Mouse (Mus musculus) CD4-positive, CD25-positive, alpha-beta regulatory T cell, adult 4 months (primary cell): ENCODE data around the gene 9330161L09Rik. TPM values are rescaled to one million over a fixed set of nuclear protein-coding genes. Genes with fewer than 3 reads are reported as not detected.
A peak's percentile ranks its signal among the peaks of the same experiment; 100 is the strongest.
"Not testable (repeated sequence)": the region's sequence is repeated elsewhere in the genome, so short reads cannot be mapped to it uniquely, and the experiment has no call there.

ENCODE experiments used
- ATAC-seq: one replicate; pipeline ENCODE4 v1.8.0; 2017
- polyA plus RNA-seq, 2 experiments: library from polyadenylated mRNA; unstranded; fragments of 100-300 nt; shearing (Covaris generic); gene quantifications; one replicate each; pipeline ENCODE4 v1.2.1; 2017

Gene 9330161L09Rik
- under 1 TPM in 1 of 2 experiments, not detected in 1; 0.90 TPM for polyA plus RNA-seq

GRCm38 (mm10) chr12:103407720-103408119, at the start of gene 9330161L09Rik:
TSS of gene 9330161L09Rik (minus strand) at chr12:103407820.
- ATAC-seq, result no peak

- ATAC-seq, result no peak
These were observed 49.5 kb upstream of the 9330161L09Rik start, which contains the start of gene Ifi27l2b for GRCm38 (mm10) chr12:103457140-103457539. TSS of gene Ifi27l2b (minus strand) at chr12:103457223.

- not testable (repeated sequence) for ATAC-seq
These were observed 49.1 kb upstream of the 9330161L09Rik start for GRCm38 (mm10) chr12:103456727-103457126.

GRCm38 (mm10) chr12:103453361-103453760, 45.7 kb upstream of the 9330161L09Rik start:
- ATAC-seq, result no peak

- ATAC-seq, result peak; percentile 17
These were observed 37.4 kb upstream of the 9330161L09Rik start for GRCm38 (mm10) chr12:103445060-103445459.

- ATAC-seq, result not testable (repeated sequence)
These were observed 36.6 kb upstream of the 9330161L09Rik start for GRCm38 (mm10) chr12:103444261-103444660.

- ATAC-seq, result peak; percentile 96
These were observed 35.9 kb upstream of the 9330161L09Rik start, which contains the start of gene Ifi27l2a for GRCm38 (mm10) chr12:103443524-103443923. TSS of gene Ifi27l2a (minus strand) at chr12:103443680.

GRCm38 (mm10) chr12:103437601-103438000, 30.0 kb upstream of the 9330161L09Rik start:
- ATAC-seq, result no peak

GRCm38 (mm10) chr12:103434861-103435260, 27.2 kb upstream of the 9330161L09Rik start:
- no peak for ATAC-seq

GRCm38 (mm10) chr12:103433986-103434731, 26.5 kb upstream of the 9330161L09Rik start, which contains the start of gene Ifi27:
TSS of gene Ifi27 (plus strand) at chr12:103434211.
- ATAC-seq, result peak; percentile 99

GRCm38 (mm10) chr12:103433430-103433829, 25.8 kb upstream of the 9330161L09Rik start:
- ATAC-seq, result no peak

- no peak for ATAC-seq
These were observed 19.1 kb upstream of the 9330161L09Rik start for GRCm38 (mm10) chr12:103426710-103427109.

- peak; percentile 98 for ATAC-seq
These were observed 18.3 kb upstream of the 9330161L09Rik start, which contains the start of gene Ddx24 for GRCm38 (mm10) chr12:103425729-103426470. TSS of gene Ddx24 (minus strand) at chr12:103425830.

- ATAC-seq, result peak; percentile 3
These were observed 17.6 kb upstream of the 9330161L09Rik start for GRCm38 (mm10) chr12:103425016-103425728.

GRCm38 (mm10) chr12:103408144-103408543, 524 bp upstream of the 9330161L09Rik start:
- no peak for ATAC-seq

- ATAC-seq, result no peak
These were observed 3.5 kb downstream of the 9330161L09Rik start for GRCm38 (mm10) chr12:103404131-103404530.

- no peak for ATAC-seq
These were observed 10.9 kb downstream of the 9330161L09Rik start for GRCm38 (mm10) chr12:103396751-103397150.

GRCm38 (mm10) chr12:103395486-103396275, 11.9 kb downstream of the 9330161L09Rik start:
- ATAC-seq, result no peak

GRCm38 (mm10) chr12:103393528-103393927, 14.1 kb downstream of the 9330161L09Rik start:
- no peak for ATAC-seq

- no peak for ATAC-seq
These were observed 16.5 kb downstream of the 9330161L09Rik start for GRCm38 (mm10) chr12:103391098-103391497.

GRCm38 (mm10) chr12:103389982-103390381, 17.6 kb downstream of the 9330161L09Rik start:
- no peak for ATAC-seq

GRCm38 (mm10) chr12:103389348-103389727, 18.3 kb downstream of the 9330161L09Rik start:
- ATAC-seq, result no peak
